Mouse (Mus musculus): Measurements from ENCODE around the gene Gm49340. TPM values are rescaled to one million over a fixed set of nuclear protein-coding genes. Genes with fewer than 3 reads are reported as not detected.

Gm49340 gene
- total and polyA plus RNA-seq, 2 experiments from 2014 or later = not detected

DNA sequence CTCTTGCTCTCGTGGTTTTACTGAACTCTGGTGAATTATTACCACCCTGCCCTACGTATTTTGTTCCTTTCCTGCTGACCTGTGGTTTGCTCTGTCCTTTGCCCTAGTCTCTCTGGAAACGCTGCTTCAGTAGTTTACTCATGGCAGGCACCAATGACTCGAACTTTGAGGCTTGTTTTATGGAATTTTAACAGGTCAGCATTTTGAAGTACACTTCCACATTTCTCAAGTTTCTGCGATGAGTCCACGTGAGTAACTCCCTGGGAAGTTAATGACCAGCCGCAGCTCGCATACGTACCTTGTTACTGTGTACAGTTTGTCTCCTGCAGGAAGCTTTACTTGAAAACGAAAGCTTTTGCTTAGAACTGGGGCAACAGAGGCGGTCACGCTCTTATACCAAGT is 3.1 kb upstream of the Gm49340 start:
- Histone ChIP-seq H3K27ac (ENCODE audit: low read depth, low read length) (no peak overlapping the region), H3K9ac (replicated peaks; ENCODE audit: low read length, poor library complexity, severe bottlenecking) (no peak overlapping the region), H3K9me3 (ENCODE audit: low read length) (no peaks in the 10 kb centered on the region), H3K27me3 (ENCODE audit: insufficient read depth, low read length) (no peaks in the 10 kb centered on the region), H3K4me1 (ENCODE audit: insufficient read depth, low read length) (no peaks in the 10 kb centered on the region), H3K4me3 (ENCODE audit: low read depth, low read length) (no peak overlapping the region), H3K4me2 (ENCODE audit: low read depth, low read length, poor library complexity, severe bottlenecking) (no peak overlapping the region), H3K36me3 (ENCODE audit: insufficient read depth, low read length) (no peaks in the 10 kb centered on the region)
- ATAC-seq (ENCODE audit: low FRiP score) = no peak
- WGBS = 62% methylated on average over 12 of the region's 12 CpGs
- no peak for TF ChIP-seq CTCF (IDR thresholded peaks at IDR 0.05)
- peak; percentile 5 for DNase-seq (ENCODE audit: low spot score)

DNA sequence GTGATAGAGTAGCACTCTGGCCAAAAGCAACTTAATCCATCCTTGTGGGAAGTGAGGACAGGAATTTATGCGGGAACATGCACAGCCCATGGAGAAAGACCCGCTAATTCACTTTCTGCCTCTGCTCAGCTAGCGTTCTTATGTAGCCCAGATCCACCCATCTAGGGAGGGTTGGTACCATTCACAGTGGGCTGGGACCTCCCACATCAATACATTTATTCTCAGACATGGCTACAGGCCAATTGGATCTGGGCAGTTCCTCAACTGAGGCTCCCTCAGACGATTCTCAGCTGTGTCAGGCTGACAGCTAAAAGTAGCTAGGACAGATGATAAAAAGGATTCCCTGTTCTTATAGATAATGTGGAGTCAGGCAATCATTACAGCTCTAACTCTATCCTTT is 2.2 kb upstream of the Gm49340 start:
- no peaks in the 10 kb centered on the region for H3K36me3 ChIP-seq (ENCODE audit: insufficient read depth, low read length)
- no peaks in the 10 kb centered on the region for H3K27me3 ChIP-seq (ENCODE audit: insufficient read depth, low read length)
- ATAC-seq (ENCODE audit: low FRiP score) (no peak), DNase-seq (ENCODE audit: low spot score) (peak; percentile 12)
- 68% methylated on average over 4 of the region's 4 CpGs for WGBS
- TF ChIP-seq CTCF (IDR thresholded peaks at IDR 0.05) = no peak
- H3K9ac ChIP-seq (replicated peaks; ENCODE audit: low read length, poor library complexity, severe bottlenecking) = no peak overlapping the region
- no peak overlapping the region for H3K27ac ChIP-seq (ENCODE audit: low read depth, low read length)
- H3K9me3 ChIP-seq (ENCODE audit: low read length) = no peaks in the 10 kb centered on the region
- H3K4me3 ChIP-seq (ENCODE audit: low read depth, low read length) = no peak overlapping the region
- H3K4me1 ChIP-seq (ENCODE audit: insufficient read depth, low read length) = no peaks in the 10 kb centered on the region
- H3K4me2 ChIP-seq (ENCODE audit: low read depth, low read length, poor library complexity, severe bottlenecking) = no peak overlapping the region

DNA sequence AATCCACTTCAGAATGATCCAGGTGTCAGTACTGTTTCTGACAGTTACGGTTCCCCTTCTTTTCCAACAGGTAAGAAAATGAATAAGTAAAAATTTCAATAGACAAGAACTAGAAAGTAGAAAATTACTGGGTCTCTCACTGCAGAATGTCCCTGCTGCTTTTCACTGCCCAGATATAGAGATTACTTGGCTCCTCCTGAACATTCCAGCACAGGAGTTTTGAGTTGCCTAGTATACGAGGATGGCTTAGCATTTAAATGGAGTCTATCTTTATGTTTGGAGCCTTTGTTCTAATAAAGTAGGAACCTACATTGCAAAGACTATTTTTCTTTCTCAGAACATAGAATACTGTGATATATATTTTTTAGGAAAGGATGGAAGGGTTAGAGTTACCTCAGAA is 3.8 kb downstream of the Gm49340 start:
- DNase-seq (ENCODE audit: low spot score) (peak; percentile 42), ATAC-seq (ENCODE audit: low FRiP score) (no peak)
- Histone ChIP-seq H3K36me3 (ENCODE audit: insufficient read depth, low read length) (no peaks in the 10 kb centered on the region), H3K27me3 (ENCODE audit: insufficient read depth, low read length) (no peaks in the 10 kb centered on the region), H3K9me3 (ENCODE audit: low read length) (no peaks in the 10 kb centered on the region), H3K4me1 (ENCODE audit: insufficient read depth, low read length) (no peaks in the 10 kb centered on the region), H3K4me3 (ENCODE audit: low read depth, low read length) (no peak overlapping the region), H3K4me2 (ENCODE audit: low read depth, low read length, poor library complexity, severe bottlenecking) (no peak overlapping the region), H3K27ac (ENCODE audit: low read depth, low read length) (no peak overlapping the region), H3K9ac (replicated peaks; ENCODE audit: low read length, poor library complexity, severe bottlenecking) (no peak overlapping the region)
- WGBS = 57% methylated on average over 2 of the region's 2 CpGs
- TF ChIP-seq CTCF (IDR thresholded peaks at IDR 0.05) = no peak

DNA sequence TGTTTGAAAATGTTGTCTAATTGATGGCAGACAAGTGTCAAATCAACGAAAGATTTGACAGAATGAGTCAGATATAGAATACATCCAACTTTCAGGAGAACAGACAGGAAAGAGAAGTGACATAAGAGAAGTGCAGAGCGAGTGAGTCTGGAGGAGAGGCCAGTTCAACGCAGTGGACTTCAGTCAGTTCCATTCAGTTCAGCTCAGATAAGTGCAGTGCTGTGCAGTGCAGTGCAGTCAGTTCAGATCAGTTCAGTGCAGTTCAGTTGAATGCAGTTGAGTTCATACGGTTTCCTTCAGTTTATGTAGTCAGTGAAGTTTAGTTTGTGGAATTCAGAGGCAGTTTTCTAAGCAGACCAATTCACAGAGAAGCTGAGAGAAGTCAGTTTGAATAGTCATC is 7.4 kb downstream of the Gm49340 start:
- H3K4me3 ChIP-seq (ENCODE audit: low read depth, low read length) = no peak overlapping the region
- H3K4me2 ChIP-seq (ENCODE audit: low read depth, low read length, poor library complexity, severe bottlenecking) = no peak overlapping the region
- TF ChIP-seq CTCF (IDR thresholded peaks at IDR 0.05) = no peak
- H3K9me3 ChIP-seq (ENCODE audit: low read length) = no peaks in the 10 kb centered on the region
- no peaks in the 10 kb centered on the region for H3K36me3 ChIP-seq (ENCODE audit: insufficient read depth, low read length)
- no peak overlapping the region for H3K27ac ChIP-seq (ENCODE audit: low read depth, low read length)
- no peaks in the 10 kb centered on the region for H3K27me3 ChIP-seq (ENCODE audit: insufficient read depth, low read length)
- H3K4me1 ChIP-seq (ENCODE audit: insufficient read depth, low read length) = no peaks in the 10 kb centered on the region
- no peak overlapping the region for H3K9ac ChIP-seq (replicated peaks; ENCODE audit: low read length, poor library complexity, severe bottlenecking)
- ATAC-seq (ENCODE audit: low FRiP score) = no peak
- WGBS = 78% methylated on average over 4 of the region's 4 CpGs
- DNase-seq (ENCODE audit: low spot score) = no peak

DNA sequence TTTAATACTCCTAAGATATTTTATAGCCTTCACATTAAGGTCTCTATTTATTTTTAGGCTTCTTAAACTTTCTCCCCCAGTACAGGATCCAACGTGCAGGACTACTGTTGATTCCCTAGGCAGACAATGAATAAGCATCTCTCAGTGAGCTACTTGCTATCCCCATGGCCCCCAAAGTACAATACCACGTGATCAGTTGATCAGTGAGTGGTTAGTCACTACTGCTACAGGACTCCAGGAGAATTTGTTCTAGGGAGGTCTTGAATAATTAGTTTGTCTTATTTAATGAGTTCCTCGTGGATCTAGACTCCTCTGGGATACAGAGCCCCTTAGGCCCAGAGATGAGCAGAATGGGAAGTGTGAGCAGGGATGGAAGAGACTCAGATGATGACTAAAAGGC is 20.9 kb downstream of the Gm49340 start, which contains the start of gene Olfr20:
TSS of gene Olfr20 (plus strand) at position 301 of the 400 bp plus-strand sequence.
- no peaks in the 10 kb centered on the region for H3K36me3 ChIP-seq (ENCODE audit: insufficient read depth, low read length)
- no peak within 1 kb of the TSS for H3K27ac ChIP-seq (ENCODE audit: low read depth, low read length)
- ATAC-seq (ENCODE audit: low FRiP score) (no peak), DNase-seq (ENCODE audit: low spot score) (no peak)
- no peak within 1 kb of the TSS for H3K4me2 ChIP-seq (ENCODE audit: low read depth, low read length, poor library complexity, severe bottlenecking)
- 45% methylated on average over 3 of the region's 3 CpGs for WGBS
- H3K27me3 ChIP-seq (ENCODE audit: insufficient read depth, low read length) = no peaks in the 10 kb centered on the region
- H3K4me3 ChIP-seq (ENCODE audit: low read depth, low read length) = no peak within 1 kb of the TSS
- no peak for TF ChIP-seq CTCF (IDR thresholded peaks at IDR 0.05)
- no peaks in the 10 kb centered on the region for H3K9me3 ChIP-seq (ENCODE audit: low read length)
- H3K9ac ChIP-seq (replicated peaks; ENCODE audit: low read length, poor library complexity, severe bottlenecking) = no peak within 1 kb of the TSS
- no peaks in the 10 kb centered on the region for H3K4me1 ChIP-seq (ENCODE audit: insufficient read depth, low read length)

DNA sequence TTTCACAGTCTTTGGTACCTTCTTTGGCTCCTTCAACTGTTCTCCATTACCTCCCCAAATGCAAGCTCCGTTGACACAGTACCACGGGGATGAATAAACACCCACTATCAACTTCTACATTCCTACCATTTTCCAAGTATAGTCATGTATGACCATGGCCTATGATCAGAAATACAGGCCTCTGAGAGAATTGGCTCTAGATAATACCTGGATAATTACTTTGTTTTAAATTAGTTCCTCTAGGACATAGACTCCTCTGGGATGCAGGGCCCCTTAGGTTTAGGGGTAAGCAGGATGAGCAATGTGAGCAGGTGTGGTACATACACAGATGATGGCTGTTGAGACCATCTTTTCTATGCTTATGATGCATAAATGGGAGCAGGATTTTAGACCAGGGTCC is 41.4 kb downstream of the Gm49340 start, which contains the start of gene Olfr376:
TSS of gene Olfr376 (plus strand) at position 301 of the 400 bp plus-strand sequence.
- Histone ChIP-seq H3K4me3 (ENCODE audit: low read depth, low read length) (no peak within 1 kb of the TSS), H3K9ac (replicated peaks; ENCODE audit: low read length, poor library complexity, severe bottlenecking) (no peak within 1 kb of the TSS), H3K4me2 (ENCODE audit: low read depth, low read length, poor library complexity, severe bottlenecking) (no peak within 1 kb of the TSS), H3K36me3 (ENCODE audit: insufficient read depth, low read length) (no peaks in the 10 kb centered on the region), H3K4me1 (ENCODE audit: insufficient read depth, low read length) (no peaks in the 10 kb centered on the region), H3K9me3 (ENCODE audit: low read length) (no peaks in the 10 kb centered on the region), H3K27ac (ENCODE audit: low read depth, low read length) (no peak within 1 kb of the TSS), H3K27me3 (ENCODE audit: insufficient read depth, low read length) (no peaks in the 10 kb centered on the region)
- no peak for TF ChIP-seq CTCF (IDR thresholded peaks at IDR 0.05)
- 92% methylated on average over 2 of the region's 2 CpGs for WGBS
- no peak for ATAC-seq (ENCODE audit: low FRiP score)
- no peak for DNase-seq (ENCODE audit: low spot score)

Data from midbrain, postnatal 0 days (tissue).